Mouse (Mus musculus): ENCODE measurements around the gene Slc29a4. TPM values are rescaled to one million over a fixed set of nuclear protein-coding genes. Genes with fewer than 3 reads are reported as not detected.

Gene Slc29a4
- polyA plus RNA-seq (2011; ENCODE audit: insufficient read depth, insufficient read length, low read depth, missing spikeins) = 9.5 and 9.9 TPM in 2 replicates

DNA sequence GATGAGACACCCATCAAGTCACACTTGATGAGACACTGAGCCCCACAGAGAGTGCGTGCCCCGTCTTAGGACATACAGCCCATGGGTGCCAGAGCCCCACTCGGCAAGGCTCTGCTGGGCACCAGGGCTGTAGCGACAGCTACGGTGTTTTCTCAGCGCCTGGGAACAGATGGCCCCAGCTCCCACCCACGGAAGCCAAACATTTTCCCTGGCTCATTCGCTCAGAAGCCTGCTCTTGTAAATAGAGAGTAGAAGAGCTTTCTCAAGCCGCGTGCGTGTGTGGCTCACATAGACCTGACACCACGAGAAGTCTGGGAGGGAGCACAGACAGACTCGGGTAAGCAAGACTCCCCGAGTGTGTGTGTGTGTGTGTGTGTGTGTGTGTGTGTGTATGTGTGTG, at the start of gene Slc29a4:
Slc29a4 (plus strand) TSS at position 265 of the 400 bp plus-strand sequence.
- Histone ChIP-seq H3K36me3 (ENCODE audit: control insufficient read depth, insufficient read depth, low read length, poor library complexity, severe bottlenecking) (no peaks in the 10 kb centered on the region), H3K4me3 (ENCODE audit: low read depth, low read length) (no peak within 1 kb of the TSS), H3K27me3 (ENCODE audit: control insufficient read depth, insufficient read depth, low read length, poor library complexity, severe bottlenecking) (no peaks in the 10 kb centered on the region), H3K27ac (ENCODE audit: insufficient read depth, low read length) (no peak within 1 kb of the TSS), H3K9me3 (replicated peaks; ENCODE audit: control insufficient read depth, insufficient read depth, low read length, poor library complexity, severe bottlenecking) (no peaks in the 10 kb centered on the region), H3K9ac (ENCODE audit: low read depth, poor library complexity, severe bottlenecking) (no peak within 1 kb of the TSS), H3K4me1 (ENCODE audit: control insufficient read depth, insufficient read depth, low read length) (no peaks in the 10 kb centered on the region)
- TF ChIP-seq POLR2A (IDR thresholded peaks at IDR 0.05; ENCODE audit: insufficient read depth, low read length) (no peak), CTCF (IDR thresholded peaks at IDR 0.05; ENCODE audit: low read depth, low read length) (no peak), EP300 (IDR thresholded peaks at IDR 0.05; ENCODE audit: insufficient read depth, low read depth, low read length) (no peak)

DNA sequence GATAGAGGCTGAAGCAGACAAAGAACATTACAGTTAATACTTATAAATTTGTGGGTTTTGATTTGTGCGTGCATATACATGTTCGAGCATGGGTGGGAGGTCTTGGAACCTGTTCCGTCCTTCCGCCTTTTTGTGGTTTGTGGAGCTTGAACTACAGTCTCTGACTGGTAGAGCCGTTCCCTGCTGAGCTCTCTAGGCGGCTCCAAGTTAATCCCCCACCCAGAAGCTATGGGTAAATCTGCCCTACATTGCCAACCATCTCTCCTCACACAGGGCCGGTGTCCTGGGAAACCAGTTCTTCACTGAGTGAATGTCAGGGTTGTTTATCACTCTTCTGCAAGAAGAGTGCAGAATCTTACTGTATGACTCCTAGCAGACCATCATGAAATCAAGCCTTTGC, 44.1 kb upstream of the Slc29a4 start:
- H3K9ac ChIP-seq (ENCODE audit: low read depth, poor library complexity, severe bottlenecking) = no peak overlapping the region
- H3K9me3 ChIP-seq (replicated peaks; ENCODE audit: control insufficient read depth, insufficient read depth, low read length, poor library complexity, severe bottlenecking) = no peaks in the 10 kb centered on the region
- H3K4me1 ChIP-seq (ENCODE audit: control insufficient read depth, insufficient read depth, low read length) = no peaks in the 10 kb centered on the region
- no peak overlapping the region for H3K4me3 ChIP-seq (ENCODE audit: low read depth, low read length)
- peaks cover 2% of the 10 kb centered on the region; the same call in 1 of the 2 replicates for H3K36me3 ChIP-seq (ENCODE audit: control insufficient read depth, insufficient read depth, low read length, poor library complexity, severe bottlenecking)
- H3K27me3 ChIP-seq (ENCODE audit: control insufficient read depth, insufficient read depth, low read length, poor library complexity, severe bottlenecking) = no peaks in the 10 kb centered on the region
- TF ChIP-seq EP300 (IDR thresholded peaks at IDR 0.05; ENCODE audit: insufficient read depth, low read depth, low read length) (no peak), CTCF (IDR thresholded peaks at IDR 0.05; ENCODE audit: low read depth, low read length) (no peak), POLR2A (IDR thresholded peaks at IDR 0.05; ENCODE audit: insufficient read depth, low read length) (no peak)
- H3K27ac ChIP-seq (ENCODE audit: insufficient read depth, low read length) = no peak overlapping the region

DNA sequence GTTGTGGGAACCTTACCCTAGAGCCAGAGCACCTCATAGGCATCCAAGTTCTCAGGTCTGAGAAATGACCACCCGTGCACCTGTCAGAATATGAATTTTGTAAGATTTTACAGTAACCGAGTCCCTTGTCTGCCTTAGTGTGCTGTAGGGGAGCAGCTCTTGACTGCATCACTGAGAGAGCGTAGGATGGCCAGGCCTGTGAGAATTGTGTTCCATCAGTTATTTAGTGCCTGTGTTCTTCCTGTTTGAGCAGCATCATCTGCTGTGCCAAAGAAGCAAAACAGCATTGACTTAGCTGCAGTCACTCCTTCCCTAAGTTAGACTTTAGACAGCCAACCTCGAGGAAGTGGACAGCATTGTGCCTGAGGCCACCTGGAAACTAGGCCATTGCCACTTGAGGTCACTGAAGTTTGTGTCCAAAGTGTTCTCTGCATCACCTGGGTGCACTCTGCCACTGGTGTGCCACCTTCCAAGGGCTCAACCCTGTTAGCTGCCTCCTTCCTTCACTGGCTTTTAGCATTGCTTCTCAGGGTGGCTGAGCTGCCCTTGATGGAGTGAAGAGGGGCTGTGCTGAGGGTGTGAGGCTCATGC, 42.8 kb upstream of the Slc29a4 start:
- Histone ChIP-seq H3K4me3 (ENCODE audit: low read depth, low read length) (no peak overlapping the region), H3K9ac (ENCODE audit: low read depth, poor library complexity, severe bottlenecking) (no peak overlapping the region), H3K4me1 (ENCODE audit: control insufficient read depth, insufficient read depth, low read length) (no peaks in the 10 kb centered on the region), H3K27ac (ENCODE audit: insufficient read depth, low read length) (no peak overlapping the region), H3K36me3 (ENCODE audit: control insufficient read depth, insufficient read depth, low read length, poor library complexity, severe bottlenecking) (peaks cover 2% of the 10 kb centered on the region; the same call in 1 of the 2 replicates), H3K27me3 (ENCODE audit: control insufficient read depth, insufficient read depth, low read length, poor library complexity, severe bottlenecking) (no peaks in the 10 kb centered on the region), H3K9me3 (replicated peaks; ENCODE audit: control insufficient read depth, insufficient read depth, low read length, poor library complexity, severe bottlenecking) (no peaks in the 10 kb centered on the region)
- no peak for TF ChIP-seq CTCF (IDR thresholded peaks at IDR 0.05; ENCODE audit: low read depth, low read length)
- no peak for TF ChIP-seq EP300 (IDR thresholded peaks at IDR 0.05; ENCODE audit: insufficient read depth, low read depth, low read length)
- no peak for TF ChIP-seq POLR2A (IDR thresholded peaks at IDR 0.05; ENCODE audit: insufficient read depth, low read length)

DNA sequence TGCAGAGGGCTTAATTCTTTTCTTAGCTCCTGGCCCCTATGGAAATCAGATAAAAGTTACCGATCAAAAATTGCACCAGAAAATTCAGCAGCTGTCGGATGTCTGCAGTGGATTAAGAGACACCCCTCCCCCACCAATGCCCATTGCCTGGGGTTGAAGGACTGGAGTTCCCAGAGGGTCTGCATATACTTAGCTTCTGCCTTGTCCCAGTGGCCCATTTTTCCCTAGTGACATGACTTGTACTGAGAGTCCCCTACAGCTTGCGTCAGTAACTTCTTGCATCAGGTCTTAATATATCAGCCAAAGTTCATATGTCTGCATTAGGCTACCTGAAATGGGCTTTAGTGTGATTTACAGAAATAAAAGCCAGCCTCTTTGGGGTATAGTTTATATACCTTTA, 41.9 kb upstream of the Slc29a4 start:
- no peak overlapping the region for H3K4me3 ChIP-seq (ENCODE audit: low read depth, low read length)
- H3K4me1 ChIP-seq (ENCODE audit: control insufficient read depth, insufficient read depth, low read length) = no peaks in the 10 kb centered on the region
- peaks cover 2% of the 10 kb centered on the region; the same call in 1 of the 2 replicates for H3K36me3 ChIP-seq (ENCODE audit: control insufficient read depth, insufficient read depth, low read length, poor library complexity, severe bottlenecking)
- H3K9me3 ChIP-seq (replicated peaks; ENCODE audit: control insufficient read depth, insufficient read depth, low read length, poor library complexity, severe bottlenecking) = no peaks in the 10 kb centered on the region
- H3K27me3 ChIP-seq (ENCODE audit: control insufficient read depth, insufficient read depth, low read length, poor library complexity, severe bottlenecking) = no peaks in the 10 kb centered on the region
- no peak overlapping the region for H3K27ac ChIP-seq (ENCODE audit: insufficient read depth, low read length)
- no peak overlapping the region for H3K9ac ChIP-seq (ENCODE audit: low read depth, poor library complexity, severe bottlenecking)
- TF ChIP-seq CTCF (IDR thresholded peaks at IDR 0.05; ENCODE audit: low read depth, low read length) = no peak
- TF ChIP-seq POLR2A (IDR thresholded peaks at IDR 0.05; ENCODE audit: insufficient read depth, low read length) = no peak
- TF ChIP-seq EP300 (IDR thresholded peaks at IDR 0.05; ENCODE audit: insufficient read depth, low read depth, low read length) = no peak

DNA sequence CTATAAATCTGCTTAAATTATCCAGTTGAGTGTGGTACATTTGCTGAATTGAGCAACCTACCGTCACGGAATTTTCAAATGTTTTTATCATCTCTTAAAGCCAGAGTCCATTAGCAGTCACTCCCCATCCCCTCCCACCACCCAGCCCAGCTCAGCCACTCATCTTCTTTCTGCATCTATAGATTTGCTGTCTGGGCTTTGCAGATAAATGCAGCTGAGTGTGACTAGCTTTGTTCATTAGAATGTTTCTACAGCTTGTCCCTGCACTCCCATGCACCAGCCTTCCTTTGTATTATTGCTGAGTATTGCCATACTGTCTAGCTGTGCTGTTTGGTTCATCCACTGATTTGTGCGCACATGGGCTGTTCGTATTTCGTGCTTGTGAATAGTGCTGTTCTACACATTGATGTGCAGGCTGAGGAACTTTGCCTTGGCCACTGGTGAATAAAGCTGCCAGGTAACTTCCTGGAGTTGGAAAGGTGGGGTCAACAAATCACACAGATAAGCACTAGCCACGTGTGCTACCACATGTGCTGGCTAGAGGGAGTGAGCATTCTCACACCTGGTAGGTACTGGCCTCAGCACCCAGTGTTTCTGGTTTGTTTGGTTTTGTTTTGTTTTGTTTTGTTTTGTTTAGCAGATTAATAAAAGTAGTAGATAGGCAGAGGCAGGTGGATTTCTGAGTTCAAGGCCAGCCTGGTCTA, 41.4 kb upstream of the Slc29a4 start:
- H3K9me3 ChIP-seq (replicated peaks; ENCODE audit: control insufficient read depth, insufficient read depth, low read length, poor library complexity, severe bottlenecking) = no peaks in the 10 kb centered on the region
- no peak overlapping the region for H3K9ac ChIP-seq (ENCODE audit: low read depth, poor library complexity, severe bottlenecking)
- H3K4me3 ChIP-seq (ENCODE audit: low read depth, low read length) = no peak overlapping the region
- peaks cover 2% of the 10 kb centered on the region; the same call in 1 of the 2 replicates for H3K36me3 ChIP-seq (ENCODE audit: control insufficient read depth, insufficient read depth, low read length, poor library complexity, severe bottlenecking)
- TF ChIP-seq EP300 (IDR thresholded peaks at IDR 0.05; ENCODE audit: insufficient read depth, low read depth, low read length) (no peak), CTCF (IDR thresholded peaks at IDR 0.05; ENCODE audit: low read depth, low read length) (no peak), POLR2A (IDR thresholded peaks at IDR 0.05; ENCODE audit: insufficient read depth, low read length) (no peak)
- H3K27ac ChIP-seq (ENCODE audit: insufficient read depth, low read length) = no peak overlapping the region
- H3K27me3 ChIP-seq (ENCODE audit: control insufficient read depth, insufficient read depth, low read length, poor library complexity, severe bottlenecking) = no peaks in the 10 kb centered on the region
- no peaks in the 10 kb centered on the region for H3K4me1 ChIP-seq (ENCODE audit: control insufficient read depth, insufficient read depth, low read length)

DNA sequence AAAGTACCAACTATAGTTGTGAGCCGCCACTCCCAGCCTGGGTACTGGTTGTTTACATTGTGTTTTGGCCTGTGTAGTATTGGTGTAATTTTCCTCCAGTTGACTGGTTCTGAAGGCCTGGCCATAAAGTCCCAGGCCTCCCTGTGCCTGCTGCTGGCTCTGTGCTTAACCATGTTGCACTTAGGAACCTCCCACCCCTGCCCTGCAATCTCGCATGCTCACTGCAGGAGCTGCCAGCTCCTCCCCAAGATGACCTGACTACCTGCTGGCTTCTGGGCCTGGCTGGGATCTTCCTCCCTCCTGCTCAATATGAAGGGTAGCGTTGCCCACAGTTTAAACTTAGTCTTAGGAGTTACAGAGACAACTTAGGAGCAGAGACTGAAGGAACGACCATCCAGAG, 40.0 kb upstream of the Slc29a4 start:
- H3K4me3 ChIP-seq (ENCODE audit: low read depth, low read length) = no peak overlapping the region
- H3K36me3 ChIP-seq (ENCODE audit: control insufficient read depth, insufficient read depth, low read length, poor library complexity, severe bottlenecking) = peaks cover 2% of the 10 kb centered on the region
- no peak for TF ChIP-seq CTCF (IDR thresholded peaks at IDR 0.05; ENCODE audit: low read depth, low read length)
- TF ChIP-seq POLR2A (IDR thresholded peaks at IDR 0.05; ENCODE audit: insufficient read depth, low read length) = no peak
- TF ChIP-seq EP300 (IDR thresholded peaks at IDR 0.05; ENCODE audit: insufficient read depth, low read depth, low read length) = no peak
- no peaks in the 10 kb centered on the region for H3K27me3 ChIP-seq (ENCODE audit: control insufficient read depth, insufficient read depth, low read length, poor library complexity, severe bottlenecking)
- no peaks in the 10 kb centered on the region for H3K4me1 ChIP-seq (ENCODE audit: control insufficient read depth, insufficient read depth, low read length)
- H3K9ac ChIP-seq (ENCODE audit: low read depth, poor library complexity, severe bottlenecking) = no peak overlapping the region
- H3K27ac ChIP-seq (ENCODE audit: insufficient read depth, low read length) = no peak overlapping the region
- no peaks in the 10 kb centered on the region for H3K9me3 ChIP-seq (replicated peaks; ENCODE audit: control insufficient read depth, insufficient read depth, low read length, poor library complexity, severe bottlenecking)
